Mouse (Mus musculus) liver, embryonic 13.5 days (tissue): Measurements from ENCODE around the gene Bak1. TPM values are rescaled to one million over a fixed set of nuclear protein-coding genes. Genes with fewer than 3 reads are reported as not detected.
A peak's percentile ranks its signal among the peaks of the same experiment; 100 is the strongest.

Experiments used
- ATAC-seq: fragments of 200-750 bp; cut with Nextera tagmentation; 2 replicates; pipeline ENCODE4 v1.8.0; 2017; ENCODE audit warnings: low read depth, mild to moderate bottlenecking, moderate number of reproducible peaks, moderate library complexity
- DNase-seq: peaks from one replicate; pipeline ENCODE4 v3.0.0; 2022
- H3K27ac ChIP-seq: fragments of 300-500 bp; sonication (generic); 2 replicates; pipeline ENCODE4 v1.5.1; 2015; ENCODE audit warnings: moderate library complexity, mild to moderate bottlenecking, inconsistent platforms
- H3K27me3 ChIP-seq: fragments of 300-500 bp; sonication (generic); 2 replicates; pipeline ENCODE4 v1.6.1; 2015; ENCODE audit warnings: mild to moderate bottlenecking, inconsistent platforms
- H3K36me3 ChIP-seq: fragments of 300-500 bp; sonication (generic); 2 replicates; pipeline ENCODE4 v1.6.1; 2015; ENCODE audit warnings: mild to moderate bottlenecking, inconsistent platforms
- H3K4me1 ChIP-seq: fragments of 300-500 bp; sonication (generic); replicated peaks from 2 replicates; pipeline ENCODE4 v1.6.1; 2015; ENCODE audit warnings: inconsistent platforms
- H3K4me2 ChIP-seq: fragments of 300-500 bp; sonication (generic); 2 replicates; pipeline ENCODE4 v1.6.1; 2015; ENCODE audit warnings: inconsistent platforms, mild to moderate bottlenecking, moderate library complexity
- H3K4me3 ChIP-seq: fragments of 300-500 bp; sonication (generic); replicated peaks from 2 replicates; pipeline ENCODE4 v1.5.1; 2015; ENCODE audit warnings: mild to moderate bottlenecking, inconsistent platforms
- H3K9ac ChIP-seq: fragments of 300-500 bp; sonication (generic); 2 replicates; pipeline ENCODE4 v1.6.1; 2015; ENCODE audit warnings: mild to moderate bottlenecking, inconsistent platforms
- H3K9me3 ChIP-seq: fragments of 300-500 bp; sonication (generic); replicated peaks from 2 replicates; pipeline ENCODE4 v1.6.1; 2016; ENCODE audit warnings: inconsistent platforms
- WGBS: fragments of 180-500 bp; shearing (Covaris S2); methylation state at CpG from one replicate; pipeline ENCODE4 v1.1.7; 2015; ENCODE audit not compliant: insufficient replicate concordance; 5-methylcytosine and 5-hydroxymethylcytosine counted together
- polyA plus RNA-seq: library from polyadenylated mRNA; unstranded; fragments of >200 nt; fragmentation: Nextera tagmentation; extraction: Ambion mirVana; gene quantifications from 2 replicates; pipeline ENCODE4 v1.2.1, GENCODE M21; 2015

The Bak1 gene
- polyA plus RNA-seq, 1 experiment from 2014 or later, result 2.4 TPM

GRCm38 (mm10) chr17:27066065-27066464 lies 37.3 kb upstream of the Bak1 start:
- Histone ChIP-seq H3K4me2 (no peak overlapping the region), H3K9me3 (no peaks in the 10 kb centered on the region), H3K9ac (no peak overlapping the region), H3K4me3 (no peak overlapping the region), H3K36me3 (no peaks in the 10 kb centered on the region), H3K27me3 (no peaks in the 10 kb centered on the region), H3K27ac (no peak overlapping the region), H3K4me1 (peaks cover 23% of the 10 kb centered on the region)
- DNase-seq (no peak), ATAC-seq (peak; percentile 50; the same call in 1 of the 2 replicates)
- WGBS, result 36% methylated on average over 7 of the region's 7 CpGs

GRCm38 (mm10) chr17:27064195-27064594 lies 35.4 kb upstream of the Bak1 start:
- Histone ChIP-seq H3K27me3 (peaks cover 2% of the 10 kb centered on the region), H3K36me3 (no peaks in the 10 kb centered on the region), H3K4me3 (no peak overlapping the region), H3K4me1 (peaks cover 23% of the 10 kb centered on the region), H3K4me2 (no peak overlapping the region), H3K9me3 (no peaks in the 10 kb centered on the region), H3K9ac (no peak overlapping the region), H3K27ac (no peak overlapping the region)
- DNase-seq, result no peak
- WGBS, result 52% methylated on average over 2 of the region's 2 CpGs
- no peak for ATAC-seq

GRCm38 (mm10) chr17:27063717-27064116 lies 34.9 kb upstream of the Bak1 start:
- no peak overlapping the region for H3K4me2 ChIP-seq

DNA sequence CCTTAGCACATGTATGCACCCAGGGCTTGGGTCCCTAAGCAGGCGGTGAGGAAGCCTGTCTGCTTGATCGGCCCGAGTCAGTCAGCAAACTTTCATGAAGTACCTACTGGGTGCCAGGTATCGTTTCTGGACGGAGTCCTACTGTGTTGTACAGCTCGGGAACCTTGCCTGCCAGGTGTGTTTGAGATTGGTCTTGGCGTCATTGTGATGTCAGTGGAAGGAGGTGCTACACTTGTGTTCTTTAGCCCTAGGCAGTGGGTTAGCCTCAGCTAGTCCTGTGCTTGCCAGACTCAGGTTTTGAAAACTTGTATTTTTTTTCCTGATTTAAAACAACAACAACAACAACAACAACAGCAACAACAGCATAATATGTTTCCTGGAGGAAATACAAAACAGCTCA lies 33.9 kb upstream of the Bak1 start:
- peaks cover 18% of the 10 kb centered on the region for H3K27me3 ChIP-seq
- no peak overlapping the region for H3K27ac ChIP-seq
- no peaks in the 10 kb centered on the region for H3K9me3 ChIP-seq
- H3K9ac ChIP-seq, result no peak overlapping the region
- ATAC-seq, result no peak
- 73% methylated on average over 7 of the region's 7 CpGs for WGBS
- no peak for DNase-seq
- H3K4me2 ChIP-seq, result no peak overlapping the region
- no peaks in the 10 kb centered on the region for H3K36me3 ChIP-seq
- H3K4me1 ChIP-seq, result peaks cover 32% of the 10 kb centered on the region
- no peak overlapping the region for H3K4me3 ChIP-seq

More at GRCm38 (mm10) chr17:27063717-27064116, 34.9 kb upstream of the Bak1 start:
- H3K27me3 ChIP-seq, result peaks cover 7% of the 10 kb centered on the region
- no peak for ATAC-seq
- no peaks in the 10 kb centered on the region for H3K36me3 ChIP-seq
- no peak overlapping the region for H3K27ac ChIP-seq
- no peak for DNase-seq
- H3K9ac ChIP-seq, result no peak overlapping the region
- H3K4me3 ChIP-seq, result no peak overlapping the region
- no peaks in the 10 kb centered on the region for H3K9me3 ChIP-seq
- 33% methylated on average over 6 of the region's 6 CpGs for WGBS
- H3K4me1 ChIP-seq, result peaks cover 23% of the 10 kb centered on the region

DNA sequence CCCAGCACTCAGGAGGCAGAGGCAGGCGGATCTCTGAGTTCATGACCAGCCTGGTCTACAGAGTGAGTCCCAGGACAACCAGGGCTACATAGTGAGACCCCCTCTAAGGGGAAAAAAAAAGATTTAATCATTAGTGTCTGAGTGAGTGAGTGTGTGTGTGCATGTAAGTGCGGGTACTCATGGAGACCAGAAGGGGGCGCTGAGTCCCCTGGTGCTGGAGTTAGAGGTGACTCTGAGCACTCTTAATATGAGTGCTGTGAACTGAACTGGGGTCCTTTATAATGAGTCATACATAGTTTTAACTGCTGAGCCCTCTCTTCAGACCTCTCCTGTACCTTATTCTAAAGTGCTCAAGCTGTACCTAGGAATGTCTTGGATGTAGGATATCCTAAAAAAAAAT lies 32.9 kb upstream of the Bak1 start:
- Histone ChIP-seq H3K27ac (no peak overlapping the region), H3K4me2 (no peak overlapping the region), H3K36me3 (no peaks in the 10 kb centered on the region), H3K4me1 (peaks cover 35% of the 10 kb centered on the region), H3K27me3 (peaks cover 27% of the 10 kb centered on the region), H3K9me3 (no peaks in the 10 kb centered on the region), H3K4me3 (no peak overlapping the region), H3K9ac (no peak overlapping the region)
- WGBS, result 77% methylated on average over 3 of the region's 3 CpGs
- ATAC-seq, result no peak
- no peak for DNase-seq

GRCm38 (mm10) chr17:27060698-27061097 lies 31.9 kb upstream of the Bak1 start:
- 57% methylated on average over 8 of the region's 8 CpGs for WGBS
- H3K4me1 ChIP-seq, result peaks cover 32% of the 10 kb centered on the region
- no peak overlapping the region for H3K4me3 ChIP-seq
- DNase-seq, result no peak
- peaks cover 35% of the 10 kb centered on the region for H3K27me3 ChIP-seq
- no peak overlapping the region for H3K27ac ChIP-seq
- no peaks in the 10 kb centered on the region for H3K36me3 ChIP-seq
- H3K9me3 ChIP-seq, result no peaks in the 10 kb centered on the region
- no peak overlapping the region for H3K4me2 ChIP-seq
- ATAC-seq, result no peak
- H3K9ac ChIP-seq, result no peak overlapping the region

- H3K27ac ChIP-seq, result no peak overlapping the region
- no peaks in the 10 kb centered on the region for H3K36me3 ChIP-seq
- ATAC-seq, result peak; percentile 54
- H3K9ac ChIP-seq, result peak overlapping the region; percentile 60
- H3K4me1 ChIP-seq, result peaks cover 24% of the 10 kb centered on the region
- peaks cover 35% of the 10 kb centered on the region for H3K27me3 ChIP-seq
- no peak for DNase-seq
- H3K4me2 ChIP-seq, result peak overlapping the region; percentile 80
- WGBS, result 2% methylated on average over 24 of the region's 24 CpGs
- H3K9me3 ChIP-seq, result no peaks in the 10 kb centered on the region
- peak overlapping the region; percentile 57 for H3K4me3 ChIP-seq
Observed at GRCm38 (mm10) chr17:27057517-27058055, 28.8 kb upstream of the Bak1 start.

DNA sequence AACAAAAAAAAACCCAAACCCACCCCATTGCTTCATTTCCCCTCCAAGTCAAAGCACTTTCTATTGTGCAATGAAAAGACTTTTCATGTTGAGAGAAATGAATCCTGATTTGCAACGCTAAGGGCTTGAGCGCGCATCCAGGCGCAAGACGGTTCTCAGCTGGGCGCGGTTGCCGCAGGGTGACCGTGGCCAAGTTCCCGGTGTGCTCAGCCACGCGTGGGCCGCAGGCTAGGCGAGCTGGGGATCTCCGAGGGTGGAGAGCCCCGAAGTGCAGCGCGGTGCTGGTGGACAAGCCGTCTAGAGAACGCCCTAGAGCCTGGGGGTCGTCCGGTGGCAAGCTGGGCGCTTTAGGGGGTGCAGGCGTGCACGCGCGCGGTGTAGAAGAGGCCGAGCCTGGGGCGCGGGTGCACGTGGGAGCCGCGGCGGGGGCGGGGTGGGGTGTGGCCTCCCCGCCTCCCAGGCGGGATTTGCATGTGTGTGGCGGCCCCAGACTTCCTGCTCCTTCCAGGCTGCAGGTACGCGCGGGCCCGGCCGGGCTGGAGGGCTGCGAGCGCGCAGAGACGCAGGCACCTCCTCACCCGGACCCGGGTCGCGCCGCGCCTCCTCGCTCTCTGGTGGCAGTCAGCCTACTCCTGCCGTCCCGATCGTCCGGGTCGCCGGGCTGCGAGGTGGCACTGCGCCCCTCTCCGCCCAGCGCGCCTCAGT lies 28.2 kb upstream of the Bak1 start, which contains the start of gene Itpr3:
Itpr3 (plus strand) TSS at position 493 of the 705 bp plus-strand sequence.
- Histone ChIP-seq H3K9ac (peak within 1 kb of the TSS; percentile 60), H3K9me3 (no peaks in the 10 kb centered on the region), H3K4me2 (peak within 1 kb of the TSS; percentile 80), H3K36me3 (no peaks in the 10 kb centered on the region), H3K27me3 (peaks cover 35% of the 10 kb centered on the region), H3K27ac (peak within 1 kb of the TSS; percentile 54), H3K4me1 (peaks cover 28% of the 10 kb centered on the region), H3K4me3 (peak within 1 kb of the TSS; percentile 57)
- ATAC-seq (peak; percentile 73), DNase-seq (no peak)
- under 1% methylated on average over 66 of the region's 66 CpGs for WGBS

GRCm38 (mm10) chr17:27056170-27056569 lies 27.4 kb upstream of the Bak1 start:
- 0 out of 2 replicates have a peak overlapping the region, but pooled peaks have one; percentile 19 for H3K9ac ChIP-seq
- DNase-seq (peak; percentile 36), ATAC-seq (0 out of 2 replicates have a peak, but pooled peaks have one; percentile 37)
- under 1% methylated on average over 13 of the region's 13 CpGs for WGBS
- H3K4me2 ChIP-seq, result peak overlapping the region; percentile 80
- H3K27me3 ChIP-seq, result peaks cover 35% of the 10 kb centered on the region
- peaks cover 34% of the 10 kb centered on the region for H3K4me1 ChIP-seq
- H3K9me3 ChIP-seq, result no peaks in the 10 kb centered on the region
- peak overlapping the region; percentile 57 for H3K4me3 ChIP-seq
- peak overlapping the region; percentile 54; the same call in 1 of the 2 replicates for H3K27ac ChIP-seq
- H3K36me3 ChIP-seq, result no peaks in the 10 kb centered on the region

DNA sequence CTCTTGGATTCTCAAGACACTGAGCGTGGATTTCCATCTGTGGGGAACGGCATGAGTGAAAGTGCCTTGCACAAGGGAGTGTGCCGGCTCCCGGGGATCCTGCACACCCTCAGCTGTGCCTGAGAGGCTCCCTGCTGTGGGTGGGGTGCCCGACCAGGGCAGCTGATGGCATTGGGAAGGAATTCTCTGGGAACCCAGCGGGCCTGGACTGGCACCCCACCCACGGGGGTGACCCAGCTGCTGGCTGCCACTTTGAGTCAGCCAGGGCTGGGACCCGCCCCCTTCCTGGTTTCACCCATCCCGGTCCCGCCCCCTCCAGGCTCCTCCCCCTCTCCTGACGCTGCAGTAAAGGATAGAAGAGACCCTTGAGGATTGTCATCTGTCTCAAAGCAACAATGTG lies 22.7 kb upstream of the Bak1 start:
- 0 out of 2 replicates have a peak, but pooled peaks have one; percentile 24 for ATAC-seq

GRCm38 (mm10) chr17:27050853-27051252 lies 22.0 kb upstream of the Bak1 start:
- WGBS, result 66% methylated on average over 5 of the region's 5 CpGs
- no peak overlapping the region for H3K27ac ChIP-seq
- H3K9me3 ChIP-seq, result no peaks in the 10 kb centered on the region
- ATAC-seq (no peak), DNase-seq (no peak)
- H3K4me3 ChIP-seq, result no peak overlapping the region
- no peak overlapping the region for H3K4me2 ChIP-seq
- H3K4me1 ChIP-seq, result peaks cover 19% of the 10 kb centered on the region
- no peak overlapping the region for H3K9ac ChIP-seq
- no peaks in the 10 kb centered on the region for H3K27me3 ChIP-seq
- no peaks in the 10 kb centered on the region for H3K36me3 ChIP-seq

More for the DNA sequence above, 22.7 kb upstream of the Bak1 start:
- peaks cover 23% of the 10 kb centered on the region for H3K4me1 ChIP-seq
- peaks cover 6% of the 10 kb centered on the region for H3K27me3 ChIP-seq
- 24% methylated on average over 10 of the region's 11 CpGs for WGBS
- H3K9me3 ChIP-seq, result no peaks in the 10 kb centered on the region
- H3K9ac ChIP-seq, result no peak overlapping the region
- no peak overlapping the region for H3K4me3 ChIP-seq
- H3K36me3 ChIP-seq, result no peaks in the 10 kb centered on the region
- no peak overlapping the region for H3K27ac ChIP-seq
- H3K4me2 ChIP-seq, result peak overlapping the region; percentile 35; the same call in 1 of the 2 replicates
- DNase-seq, result no peak
